Mouse (Mus musculus) natural killer cell, adult 2 months (primary cell): ENCODE measurements around the gene Shank2.

Experiments used
- DNase-seq, 2 experiments: peaks; one replicate each; pipeline ENCODE4 v3.0.0; 2022; ENCODE audit warnings: low spot score in 2 of 2

The Shank2 gene

DNA sequence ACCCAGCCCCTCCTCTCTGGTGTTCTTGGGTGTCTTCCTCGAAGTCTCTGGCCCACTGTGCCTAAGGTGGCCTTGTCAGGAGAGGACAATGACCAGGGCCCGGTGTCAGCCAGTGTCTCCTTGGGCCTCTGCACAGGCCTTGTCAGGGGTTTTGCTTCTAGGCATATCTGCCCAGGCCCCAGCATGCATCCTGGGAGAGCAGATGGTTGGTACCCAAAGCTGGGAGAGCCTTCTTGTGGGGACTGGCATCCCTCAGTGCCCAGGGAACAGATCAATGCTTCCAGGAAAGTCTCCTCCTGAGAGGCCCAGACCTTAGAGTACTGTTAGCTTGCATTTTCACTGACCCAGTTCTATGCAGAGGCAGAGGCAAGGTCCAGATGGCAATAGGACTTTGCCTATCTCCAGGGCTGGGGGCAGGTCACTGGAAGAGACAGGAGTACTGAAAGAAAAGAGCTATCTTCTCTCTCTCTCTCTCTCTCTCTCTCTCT, 327.7 kb downstream of the Shank2 start:
- no peak for DNase-seq

DNA sequence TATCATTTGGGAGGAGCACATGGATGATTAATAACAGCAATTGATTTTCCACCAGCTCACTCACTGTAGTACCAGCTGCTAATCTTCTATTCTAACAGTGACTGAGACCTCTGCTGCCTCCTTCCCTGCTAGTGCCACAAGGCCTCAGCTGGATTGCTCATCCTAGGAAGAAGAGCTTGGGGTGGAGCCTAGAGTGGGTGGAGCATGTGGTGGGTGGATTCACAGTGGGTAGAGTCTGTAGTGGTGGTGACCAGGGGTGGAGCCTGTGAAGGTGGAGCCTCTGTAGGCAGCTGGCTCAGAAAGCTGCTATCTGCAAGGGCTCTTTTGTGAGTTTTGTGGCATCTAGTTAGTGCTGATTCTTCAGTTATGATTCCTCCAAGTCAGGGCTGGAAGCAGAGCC, 334.9 kb downstream of the Shank2 start:
- DNase-seq = no peak

DNA sequence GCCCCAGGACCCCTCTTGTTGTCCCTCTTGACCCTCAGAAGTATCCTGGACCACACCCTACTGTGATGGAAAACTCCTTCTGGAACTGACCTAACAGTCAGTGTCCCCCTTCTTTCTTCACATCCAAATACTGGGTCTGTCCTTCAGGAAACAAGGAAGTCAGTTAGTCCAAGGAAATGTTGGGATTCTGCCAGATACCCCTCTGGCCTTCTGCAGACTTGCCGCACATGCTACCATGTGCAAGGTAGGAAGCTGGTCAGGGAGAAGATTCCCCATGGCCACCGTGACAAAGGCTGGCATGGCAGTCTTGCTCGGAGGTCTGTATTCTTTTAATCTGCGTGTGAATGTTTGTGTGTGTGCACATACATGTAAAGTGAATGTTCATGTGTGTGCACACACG, 337.0 kb downstream of the Shank2 start:
- DNase-seq = no peak

DNA sequence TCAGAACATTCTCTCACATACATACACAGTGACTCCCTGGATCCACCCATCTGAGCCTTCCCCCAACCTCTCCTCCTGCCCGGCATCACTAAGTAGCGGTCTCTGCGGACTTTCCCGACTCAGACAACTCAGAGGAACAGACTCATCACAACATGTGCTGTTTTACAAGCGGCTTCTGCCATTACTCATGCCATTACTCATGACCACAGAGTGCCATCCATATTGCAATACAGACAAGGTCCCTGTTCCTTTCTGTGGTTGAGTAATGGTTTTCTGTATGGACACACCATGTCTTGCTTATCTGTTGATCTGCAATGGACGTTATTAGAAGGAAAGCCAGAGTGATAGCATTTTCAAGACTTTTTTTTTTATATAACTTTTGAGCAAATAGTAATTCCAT, 338.6 kb downstream of the Shank2 start:
- no peak for DNase-seq

DNA sequence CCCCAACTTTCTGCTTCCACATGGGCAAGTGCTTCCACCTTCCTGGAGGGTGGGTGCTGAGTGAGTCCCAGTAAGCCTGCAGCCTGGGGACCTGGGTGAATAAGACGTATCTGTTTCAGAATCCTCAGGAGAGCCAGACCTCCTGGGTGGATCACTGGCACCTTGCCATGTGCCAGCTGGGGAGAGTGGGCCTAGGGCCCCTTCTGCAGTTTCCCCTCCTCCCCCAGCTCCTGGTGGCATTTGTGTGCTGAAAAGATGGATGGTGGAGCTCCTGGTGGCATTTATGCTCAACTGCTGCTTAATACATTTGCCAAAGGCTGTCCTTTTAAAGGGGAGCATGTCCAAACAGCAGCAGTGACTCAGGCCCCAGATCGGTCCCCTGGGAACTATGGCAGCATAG, 364.4 kb downstream of the Shank2 start:
- no peak for DNase-seq

DNA sequence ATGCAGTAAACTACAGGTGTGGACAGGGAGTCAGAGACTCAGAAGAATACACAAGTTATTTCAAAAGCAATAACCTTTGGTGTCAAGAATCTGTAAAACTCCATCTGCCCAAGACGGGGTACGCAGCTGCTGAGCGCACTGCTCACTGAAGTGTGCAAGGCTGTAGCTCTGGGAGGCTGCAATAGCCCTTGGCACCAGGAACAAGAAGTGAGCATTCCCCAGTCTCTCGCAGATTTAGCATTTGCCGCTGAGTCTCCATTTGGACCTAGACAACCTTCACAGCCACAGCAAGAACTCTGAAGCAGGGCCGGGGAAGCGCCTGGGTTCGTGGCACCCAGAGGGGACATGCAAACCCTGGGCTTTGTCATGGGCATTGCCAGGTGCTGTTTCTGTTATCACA, 371.3 kb downstream of the Shank2 start:
- no peak for DNase-seq

DNA sequence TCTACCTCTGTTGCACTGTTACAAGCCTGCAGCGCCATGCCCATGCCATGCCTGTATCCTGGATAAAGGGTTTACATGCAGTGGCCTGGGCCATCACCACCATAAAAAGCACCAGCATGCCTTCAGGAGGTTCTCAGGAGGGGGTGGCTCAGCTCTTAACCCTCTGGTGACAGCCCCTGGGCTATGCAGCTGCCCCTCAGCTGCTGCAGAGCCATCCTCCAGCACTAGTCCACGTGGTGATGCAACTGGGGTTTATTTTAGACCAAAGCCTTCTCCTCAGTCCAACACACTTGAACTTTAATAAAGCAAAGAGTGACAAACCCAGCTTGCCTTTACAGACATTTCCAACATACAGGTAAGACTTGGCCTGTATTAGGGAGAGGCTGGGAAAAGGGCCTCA, 373.8 kb downstream of the Shank2 start:
- no peak for DNase-seq

DNA sequence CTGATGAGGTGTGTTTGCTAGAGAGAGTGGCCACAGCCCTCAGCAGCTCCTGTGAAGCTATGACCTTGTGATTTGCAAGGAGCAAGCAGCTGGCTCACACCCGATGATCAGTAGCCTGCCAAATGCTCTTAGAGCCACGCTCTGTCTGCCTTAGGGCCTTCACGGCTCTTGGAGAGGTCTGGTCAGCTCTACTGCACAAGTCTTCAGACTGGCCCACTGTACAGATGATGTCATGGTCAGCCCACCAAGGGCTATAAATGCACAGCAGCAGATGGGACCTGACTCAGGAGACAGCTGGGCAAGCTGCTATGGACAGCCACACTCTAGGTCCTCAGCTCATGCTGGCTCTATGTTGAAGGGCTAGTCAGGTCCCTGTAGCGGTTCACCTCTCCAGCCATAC, 376.5 kb downstream of the Shank2 start:
- no peak for DNase-seq

DNA sequence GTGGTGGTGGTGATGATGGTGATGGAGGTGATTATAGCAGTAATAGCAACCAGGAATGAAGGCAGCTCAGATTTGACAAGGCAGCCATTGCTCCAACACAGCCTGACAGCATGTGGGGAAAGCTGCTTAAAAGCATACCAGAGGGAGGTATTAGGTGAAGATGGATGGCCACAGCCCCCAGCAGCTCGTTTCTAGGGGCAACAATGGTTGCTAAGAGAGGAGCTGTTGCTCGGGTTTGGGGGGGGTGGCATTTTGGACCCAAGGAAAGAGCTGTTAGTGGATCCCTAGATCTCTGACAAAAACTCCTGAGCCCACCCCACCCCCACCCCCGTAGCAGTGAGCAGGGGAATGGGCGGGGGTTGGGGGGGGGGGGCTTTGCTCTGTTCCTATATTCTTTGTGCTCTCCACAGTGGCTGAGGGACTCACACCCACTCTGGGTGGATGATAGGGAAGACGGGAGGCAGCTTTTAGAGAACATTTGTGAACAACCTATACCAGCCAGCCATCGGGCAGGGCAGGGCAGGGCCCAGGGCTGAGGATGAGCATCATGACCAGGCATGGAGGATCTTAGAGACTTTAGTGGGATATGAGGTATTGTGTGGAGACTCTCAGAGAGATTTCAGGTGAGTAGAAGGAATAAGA, 377.6 kb downstream of the Shank2 start:
- no peak for DNase-seq

DNA sequence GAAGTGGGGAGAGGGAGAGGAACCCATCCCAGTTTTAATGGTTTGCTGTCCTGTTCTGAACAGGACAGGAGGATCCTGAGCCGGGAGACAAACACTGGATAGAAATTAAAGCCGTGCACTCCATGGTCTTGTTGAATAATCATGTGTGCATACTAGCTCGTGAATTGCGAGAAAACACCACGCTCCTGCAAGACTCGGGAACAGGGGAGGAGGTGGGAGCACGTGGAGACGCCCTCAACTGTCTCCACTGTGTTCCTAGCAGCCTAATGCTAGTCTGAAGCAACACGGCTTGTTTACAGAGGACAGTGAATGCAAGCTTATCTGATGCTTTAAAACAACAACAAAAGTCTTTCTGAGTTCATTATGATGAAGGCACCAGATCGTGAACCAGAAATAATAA, 379.9 kb downstream of the Shank2 start:
- DNase-seq = no peak

DNA sequence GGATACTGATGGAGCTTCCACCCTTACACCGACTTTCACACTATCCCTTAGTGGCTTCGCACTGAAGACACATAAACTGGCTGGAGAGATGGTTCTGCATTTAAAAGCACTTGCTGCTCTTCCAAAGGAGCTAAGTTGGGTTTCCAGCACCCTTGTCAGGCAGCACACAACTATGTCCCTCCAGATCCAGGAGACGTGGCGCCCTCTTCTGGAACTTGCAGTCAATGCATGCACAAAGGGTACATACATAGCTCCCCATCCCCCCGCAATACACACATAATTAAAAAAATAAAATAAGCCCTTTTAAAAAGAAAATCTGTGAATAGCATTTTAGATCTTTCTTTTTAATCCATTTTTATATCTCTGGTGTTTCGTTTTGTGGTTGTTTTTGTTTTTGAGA, 385.8 kb downstream of the Shank2 start:
- DNase-seq = no peak

DNA sequence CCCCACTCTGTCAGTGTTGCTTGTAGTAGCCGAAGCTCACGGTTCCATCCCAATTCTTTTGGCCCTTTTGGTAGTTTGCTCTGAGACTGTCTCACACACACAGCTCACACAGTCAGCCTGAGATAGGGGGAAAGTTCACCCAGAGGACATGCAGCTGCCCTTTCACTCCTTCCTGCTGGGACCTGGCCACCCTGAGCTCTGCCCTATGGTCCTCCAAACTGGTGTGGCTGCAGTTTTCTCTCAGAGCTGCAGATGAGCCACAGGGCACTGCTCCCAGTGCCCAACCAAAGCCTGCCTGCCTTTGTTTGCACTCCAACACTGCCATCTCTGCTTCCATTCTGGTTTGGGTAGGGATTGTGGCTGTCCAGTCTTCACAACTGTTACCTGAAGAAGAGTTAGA, 388.0 kb downstream of the Shank2 start:
- no peak for DNase-seq

DNA sequence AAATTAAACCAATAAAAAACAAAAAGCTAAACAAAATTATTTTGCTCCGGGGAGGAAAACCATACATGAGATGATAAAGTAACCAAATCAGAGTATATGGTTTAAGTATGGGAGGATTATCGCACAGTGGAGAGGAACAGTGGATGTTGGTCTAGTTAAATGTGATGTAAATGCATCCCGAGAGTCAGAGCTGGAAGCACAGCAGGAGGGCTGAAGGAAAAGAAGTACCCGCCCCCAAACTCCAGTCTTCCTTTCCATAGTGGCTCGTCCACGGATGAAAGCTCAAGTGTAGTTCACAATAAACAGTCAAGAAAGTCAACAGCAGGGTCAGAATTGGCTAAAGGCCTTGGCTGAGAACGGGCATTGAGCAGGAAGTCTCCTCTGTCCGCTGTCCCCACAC, 388.9 kb downstream of the Shank2 start:
- DNase-seq = no peak

DNA sequence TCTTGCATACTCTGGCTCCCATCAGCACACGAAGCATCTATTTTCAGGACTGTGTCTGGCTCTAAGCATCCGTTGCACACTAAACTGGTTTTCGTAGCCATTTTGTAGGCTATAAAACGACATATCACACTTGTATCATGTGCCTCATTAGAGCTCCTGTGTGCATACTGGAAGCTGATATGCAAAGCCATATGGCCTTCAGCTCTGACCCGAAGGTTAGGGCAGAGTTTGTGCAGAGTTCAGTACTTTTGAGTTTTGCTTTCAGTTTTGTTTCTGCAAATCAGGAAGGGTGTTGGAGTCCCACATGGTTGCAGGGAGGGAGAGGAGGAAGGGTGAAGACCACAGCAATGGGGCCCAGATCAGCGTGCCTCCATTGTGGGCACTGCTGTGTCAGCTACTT, 390.0 kb downstream of the Shank2 start:
- no peak for DNase-seq

DNA sequence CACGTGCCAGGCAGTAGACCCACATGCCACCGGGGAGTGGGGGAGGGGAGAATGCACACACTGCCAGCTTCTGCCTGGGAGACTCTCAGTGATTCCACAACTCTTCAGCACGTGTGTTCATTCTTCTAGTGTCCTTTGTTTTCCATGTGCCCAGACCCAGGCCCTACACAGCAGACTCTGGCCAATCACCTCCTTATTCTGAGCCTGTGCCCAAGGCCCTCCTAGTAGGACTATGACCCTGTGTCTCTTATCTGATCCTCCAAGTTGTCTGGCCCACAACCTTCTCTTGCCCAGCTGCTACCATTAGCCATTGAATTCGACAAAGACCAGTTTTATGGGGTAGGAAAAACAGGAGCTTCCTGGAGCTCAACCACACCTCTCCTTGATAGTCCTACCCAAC, 400.8 kb downstream of the Shank2 start:
- no peak for DNase-seq

DNA sequence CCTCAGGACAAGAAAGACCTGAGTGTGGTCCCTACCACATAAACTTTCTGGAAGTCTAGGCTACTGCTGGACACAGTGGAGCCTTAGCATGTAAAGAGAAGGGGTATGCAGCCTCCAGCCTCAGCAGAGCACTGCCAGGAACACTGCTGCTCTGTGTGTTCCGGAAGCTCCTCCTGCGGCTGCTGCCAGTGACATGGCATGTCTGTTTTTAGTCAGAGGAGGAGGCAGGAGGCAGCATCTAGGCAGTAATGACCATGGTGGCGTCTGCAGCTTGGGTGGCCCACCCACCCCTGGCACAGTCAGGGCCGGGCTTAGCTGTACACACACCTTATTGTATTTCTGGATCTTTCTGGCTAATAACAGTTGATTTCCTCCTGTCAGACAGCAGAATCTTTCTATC, 405.9 kb downstream of the Shank2 start:
- no peak for DNase-seq

DNA sequence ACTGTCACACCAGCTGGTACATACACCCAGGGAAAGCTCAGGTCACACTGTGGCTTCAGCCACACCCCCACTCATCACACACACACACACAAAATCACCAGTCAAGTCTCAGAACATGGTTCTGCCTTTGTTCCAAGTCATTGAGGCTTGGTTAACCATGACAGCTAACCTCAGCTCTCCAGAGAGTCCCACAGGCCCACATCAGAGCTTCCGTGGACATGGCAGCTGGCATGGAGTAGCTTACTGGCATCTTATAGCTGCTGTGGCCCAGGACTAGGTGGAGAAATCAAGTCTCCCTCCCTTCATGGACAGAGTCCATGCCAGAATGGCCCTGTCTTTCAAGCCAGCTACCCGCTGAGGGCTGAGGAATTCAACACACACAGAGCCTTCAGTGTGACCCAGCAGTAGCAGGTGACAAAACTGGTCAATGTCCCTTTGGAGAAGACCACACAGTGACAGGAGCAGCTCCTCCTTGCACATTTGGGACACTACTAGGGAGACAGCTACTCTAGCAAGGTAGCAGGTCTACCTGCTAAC, 406.8 kb downstream of the Shank2 start:
- no peak for DNase-seq

DNA sequence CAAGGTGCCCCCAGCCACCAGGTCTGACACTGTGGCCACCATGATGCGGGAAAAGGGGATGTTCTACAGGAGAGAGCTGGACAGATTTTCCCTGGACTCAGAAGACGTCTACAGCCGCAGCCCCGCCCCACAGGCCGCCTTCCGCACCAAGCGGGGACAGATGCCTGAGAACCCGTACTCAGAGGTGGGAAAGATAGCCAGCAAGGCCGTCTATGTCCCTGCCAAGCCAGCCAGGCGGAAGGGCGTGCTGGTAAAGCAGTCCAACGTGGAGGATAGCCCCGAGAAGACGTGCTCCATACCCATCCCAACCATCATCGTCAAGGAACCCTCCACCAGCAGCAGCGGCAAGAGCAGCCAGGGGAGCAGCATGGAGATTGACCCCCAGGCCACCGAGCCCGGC, 408.0 kb downstream of the Shank2 start:
- no peak for DNase-seq

DNA sequence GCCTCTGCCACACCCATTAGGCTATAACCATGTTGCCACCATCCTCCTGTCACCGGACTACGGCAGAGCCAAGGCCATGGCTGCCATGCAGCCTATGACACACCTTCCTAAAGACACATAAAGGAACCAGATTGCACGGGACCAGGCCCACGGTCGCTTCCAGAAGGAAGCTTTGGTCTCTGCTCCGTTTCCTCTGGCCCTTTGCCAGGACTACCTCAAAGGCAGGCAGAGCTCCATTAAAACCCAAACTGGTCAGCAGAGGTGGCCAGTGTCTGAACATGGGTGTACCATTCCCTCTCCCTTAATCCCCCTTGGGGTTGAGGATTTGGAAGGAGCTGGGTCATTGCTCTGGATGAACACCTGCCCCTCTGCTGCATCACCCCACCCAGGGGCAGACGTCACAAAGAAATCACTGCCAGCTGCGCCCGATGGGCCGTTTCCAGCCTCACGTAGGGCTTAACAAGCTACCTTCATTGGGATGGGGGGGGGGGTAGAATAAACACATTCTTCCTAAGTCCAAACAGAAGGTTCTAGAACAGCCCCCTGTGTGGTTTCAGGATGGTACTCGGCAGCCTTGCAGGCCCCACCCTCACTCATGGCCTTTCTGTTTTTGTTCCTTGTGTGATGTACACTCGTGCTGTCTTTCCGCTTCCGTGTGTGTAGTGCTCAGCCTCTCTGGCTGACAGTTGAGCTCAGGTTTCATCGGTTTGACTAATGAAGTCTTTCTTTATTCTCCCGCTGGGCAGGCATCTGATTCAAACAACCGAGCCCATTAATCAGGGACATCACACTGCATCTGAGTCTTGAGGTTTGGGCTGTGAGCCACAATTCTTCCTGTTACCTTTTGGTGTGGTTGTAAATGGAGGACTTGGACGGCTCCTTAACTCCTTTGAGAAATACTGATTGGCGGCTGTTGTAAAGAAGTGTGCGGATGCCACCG, 410.5 kb downstream of the Shank2 start:
- no peak for DNase-seq

DNA sequence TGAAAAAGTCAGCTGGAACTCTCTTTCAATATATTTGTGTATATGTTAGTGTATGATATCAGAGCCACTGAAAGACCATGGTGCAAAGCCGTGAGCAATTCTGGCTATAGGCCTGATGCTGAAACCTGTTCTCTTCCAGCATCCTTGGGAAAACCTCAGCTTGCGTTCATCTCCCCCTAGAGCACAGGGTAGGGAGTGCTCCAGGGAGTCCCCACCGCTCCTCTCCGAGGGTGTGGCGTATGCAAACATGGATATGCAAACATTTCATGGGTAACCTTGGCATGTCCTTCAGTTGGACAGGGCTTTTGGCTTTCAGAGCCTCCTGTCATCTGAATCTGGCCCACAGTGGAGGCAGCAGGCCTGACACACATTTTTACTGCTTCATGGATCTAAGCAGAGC, 412.9 kb downstream of the Shank2 start:
- no peak for DNase-seq

DNA sequence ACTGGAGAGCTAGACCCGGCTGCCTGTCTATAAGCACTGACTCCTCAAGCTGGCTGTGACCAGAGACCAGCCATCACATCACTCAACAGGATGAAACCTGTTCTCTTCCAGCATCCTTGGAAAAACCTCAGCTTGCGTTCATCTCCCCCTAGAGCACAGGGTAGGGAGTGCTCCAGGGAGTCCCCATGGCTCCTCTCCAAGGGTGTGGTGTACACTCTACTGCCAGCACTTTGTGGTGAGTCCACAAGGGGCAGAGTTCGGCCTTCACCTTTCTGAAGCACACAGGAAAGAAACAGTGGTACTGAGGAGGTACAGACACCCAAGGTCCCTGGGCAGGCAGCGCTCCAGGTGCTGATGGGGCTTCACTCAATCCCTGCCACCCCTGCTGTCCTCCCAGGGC, 414.1 kb downstream of the Shank2 start:
- DNase-seq = no peak

DNA sequence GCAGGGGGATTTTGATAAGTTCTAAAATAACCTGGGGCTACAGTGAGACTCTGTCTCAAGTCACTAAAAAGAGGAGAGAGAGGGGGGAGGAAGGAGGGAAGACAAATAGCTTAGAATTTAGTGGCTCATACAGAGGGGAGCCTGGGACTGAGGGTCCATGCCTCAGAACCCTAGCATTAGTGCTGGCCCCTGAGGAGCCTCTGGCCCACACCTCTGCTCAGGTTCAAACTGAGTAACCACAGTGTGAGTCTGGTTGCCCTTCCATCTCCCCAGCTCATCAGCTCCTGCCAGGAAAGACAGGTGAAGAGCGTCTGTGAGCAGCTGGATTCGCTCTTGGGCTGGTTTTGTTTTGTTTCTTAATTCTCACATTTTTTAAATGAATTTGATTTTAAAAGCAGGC, 415.5 kb downstream of the Shank2 start:
- no peak for DNase-seq
